Mouse (Mus musculus): ENCODE measurements around the gene Gm8138. TPM values are rescaled to one million over a fixed set of nuclear protein-coding genes. Genes with fewer than 3 reads are reported as not detected.

Gm8138 gene
- not detected in 4 replicates for total RNA-seq (2023; ENCODE audit: inconsistent age)

DNA sequence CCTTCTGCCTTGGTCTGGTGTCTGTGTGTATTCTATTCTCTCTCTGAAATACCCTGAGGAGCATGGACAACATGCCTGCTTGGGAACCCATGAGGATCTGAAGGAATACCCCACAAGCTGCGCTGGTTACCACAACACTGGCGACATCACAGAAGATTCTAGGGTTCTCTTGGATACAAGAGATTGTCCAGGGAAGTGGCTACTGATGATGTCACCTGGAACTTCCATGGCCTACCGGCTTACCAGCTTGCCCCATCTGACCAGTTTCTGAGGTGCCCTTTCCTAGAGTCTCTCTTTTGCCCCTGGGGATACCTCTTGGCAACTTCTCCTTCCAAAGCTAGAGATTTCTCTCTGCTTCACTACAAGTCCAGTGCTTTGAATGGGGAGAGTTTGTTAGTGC is at the start of gene Gm8138:
Gene Gm8138, minus strand, starts transcription at position 101 of the 400 bp plus-strand sequence.

Other genes with a start within 250 kb of the Gm8138 start
- not detected in 4 replicates for gene Gm7233, start 236.5 kb downstream of the Gm8138 start, total RNA-seq (2023; ENCODE audit: inconsistent age)
- gene Gm8122, start 181.0 kb downstream of the Gm8138 start, total RNA-seq (2023; ENCODE audit: inconsistent age): not detected in 4 replicates
- not detected in 4 replicates for gene Gm8126, start 157.7 kb downstream of the Gm8138 start, total RNA-seq (2023; ENCODE audit: inconsistent age)
- gene Gm9732, start 141.3 kb downstream of the Gm8138 start, total RNA-seq (2023; ENCODE audit: inconsistent age): not detected in 4 replicates
- not detected in 4 replicates for gene Gm8127, start 122.5 kb downstream of the Gm8138 start, total RNA-seq (2023; ENCODE audit: inconsistent age)
- gene 1700001F09Rik, start 68.5 kb downstream of the Gm8138 start, total RNA-seq (2023; ENCODE audit: inconsistent age): not detected in 4 replicates
- gene Gm5799, start 127.2 kb upstream of the Gm8138 start, total RNA-seq (2023; ENCODE audit: inconsistent age): not detected in 4 replicates
- gene Gm17654, start 162.8 kb upstream of the Gm8138 start, total RNA-seq (2023; ENCODE audit: inconsistent age): not detected in 4 replicates
- not detected in 4 replicates for gene Gm10375, start 191.7 kb upstream of the Gm8138 start, total RNA-seq (2023; ENCODE audit: inconsistent age)

All from B cell, adult (primary cell).